Mouse (Mus musculus) T-cell, adult 2 months (primary cell): ENCODE measurements around the gene Kcns3.

Experiments
- DNase-seq: peaks from one replicate; pipeline ENCODE4 v3.0.0; 2022; ENCODE audit warnings: low spot score

Kcns3 gene

GRCm38 (mm10) chr12:11151015-11151414, at the start of gene Kcns3:
TSS of gene Kcns3 (minus strand) at chr12:11151056.
- DNase-seq, result no peak

DNA sequence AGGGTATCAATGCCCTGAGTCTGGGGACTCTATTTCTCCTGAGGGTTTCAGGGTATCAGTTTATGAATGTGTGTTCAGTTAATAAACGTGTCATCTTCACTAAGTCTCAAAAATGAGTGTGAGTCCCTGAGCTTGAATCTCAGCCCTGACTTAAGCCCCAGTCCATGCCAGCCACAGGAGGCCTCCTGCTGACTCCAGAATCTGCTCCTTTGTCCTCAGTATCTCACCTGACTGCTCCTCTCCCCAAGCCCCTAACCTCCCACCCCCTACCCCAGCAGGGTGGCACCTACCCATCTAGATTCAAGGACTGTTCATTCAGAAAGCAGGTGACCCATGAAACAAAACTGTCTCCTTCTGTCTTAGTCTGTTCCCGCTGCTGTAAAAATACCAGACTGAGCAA, 47.7 kb upstream of the Kcns3 start:
- DNase-seq, result no peak

- DNase-seq, result no peak
Measured at GRCm38 (mm10) chr12:11198026-11198425, 47.2 kb upstream of the Kcns3 start.

DNA sequence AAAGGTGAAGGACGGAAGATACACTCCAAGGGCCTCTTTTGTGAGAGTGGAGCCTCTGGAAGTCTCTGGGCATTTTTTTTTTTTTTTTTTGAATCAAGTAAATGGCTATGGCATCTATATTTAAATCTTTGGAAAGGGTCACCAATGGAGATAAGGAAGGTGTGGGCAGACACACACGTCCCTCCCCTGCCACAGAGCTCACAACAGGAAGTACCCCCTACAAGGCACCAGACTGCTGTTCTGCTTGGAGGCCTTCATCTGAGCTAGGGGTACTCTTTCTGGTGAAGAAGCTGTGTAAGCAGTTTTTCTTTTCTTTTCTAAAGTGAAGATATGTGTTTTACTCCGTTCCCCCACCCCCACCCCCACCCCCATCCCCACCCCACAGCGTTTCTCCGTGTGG, 46.0 kb upstream of the Kcns3 start:
- no peak for DNase-seq

- peak; percentile 83 for DNase-seq
Measured at GRCm38 (mm10) chr12:11196142-11196597, 45.3 kb upstream of the Kcns3 start.

- no peak for DNase-seq
Measured at GRCm38 (mm10) chr12:11195031-11195430, 44.2 kb upstream of the Kcns3 start.

- peak; percentile 59 for DNase-seq
Measured at GRCm38 (mm10) chr12:11178486-11179154, 27.8 kb upstream of the Kcns3 start.

GRCm38 (mm10) chr12:11177408-11178394, 26.8 kb upstream of the Kcns3 start:
- no peak for DNase-seq

DNA sequence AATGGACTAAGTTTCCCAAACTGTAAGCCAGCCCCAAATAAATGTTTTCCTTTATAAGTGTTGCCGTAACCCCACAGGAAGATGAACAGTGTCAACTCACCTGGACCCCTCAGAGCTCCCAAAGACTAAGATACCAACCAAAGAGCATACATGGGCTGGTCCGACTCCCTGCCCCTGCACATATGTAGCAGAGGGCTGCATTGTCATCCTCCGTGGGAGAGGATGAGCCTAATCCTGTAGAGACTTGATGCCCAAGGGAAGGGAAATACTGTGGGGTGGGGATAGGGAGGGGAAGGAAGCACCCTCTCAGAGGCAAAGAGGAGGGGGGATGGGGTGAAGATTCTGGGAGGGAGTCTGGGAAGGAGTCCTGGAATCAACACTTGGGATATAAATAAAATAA, 7.8 kb upstream of the Kcns3 start:
- DNase-seq, result no peak

DNA sequence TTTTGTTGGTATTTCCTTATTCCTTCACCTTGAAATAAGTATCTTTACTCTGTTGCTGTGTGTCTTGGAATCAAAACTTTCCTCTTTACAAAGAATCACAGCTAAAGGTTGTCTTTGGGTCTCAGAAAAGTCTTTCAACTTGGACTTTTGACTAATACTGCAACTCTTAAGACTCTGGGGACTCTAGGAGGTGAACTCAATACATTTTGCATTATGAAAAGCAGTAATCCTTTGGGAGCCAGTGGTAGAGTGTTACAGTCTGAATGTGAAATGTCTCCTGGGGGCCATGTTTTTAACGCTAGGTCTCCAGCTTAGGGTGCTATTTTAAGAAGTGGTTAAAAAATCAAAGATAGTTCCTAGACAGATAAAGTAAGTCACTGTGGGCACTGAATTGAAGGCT, 4.3 kb upstream of the Kcns3 start:
- DNase-seq, result no peak

GRCm38 (mm10) chr12:11153587-11153986, 2.7 kb upstream of the Kcns3 start:
- no peak for DNase-seq

- DNase-seq, result no peak
Measured at GRCm38 (mm10) chr12:11150192-11150935, 492 bp downstream of the Kcns3 start.

DNA sequence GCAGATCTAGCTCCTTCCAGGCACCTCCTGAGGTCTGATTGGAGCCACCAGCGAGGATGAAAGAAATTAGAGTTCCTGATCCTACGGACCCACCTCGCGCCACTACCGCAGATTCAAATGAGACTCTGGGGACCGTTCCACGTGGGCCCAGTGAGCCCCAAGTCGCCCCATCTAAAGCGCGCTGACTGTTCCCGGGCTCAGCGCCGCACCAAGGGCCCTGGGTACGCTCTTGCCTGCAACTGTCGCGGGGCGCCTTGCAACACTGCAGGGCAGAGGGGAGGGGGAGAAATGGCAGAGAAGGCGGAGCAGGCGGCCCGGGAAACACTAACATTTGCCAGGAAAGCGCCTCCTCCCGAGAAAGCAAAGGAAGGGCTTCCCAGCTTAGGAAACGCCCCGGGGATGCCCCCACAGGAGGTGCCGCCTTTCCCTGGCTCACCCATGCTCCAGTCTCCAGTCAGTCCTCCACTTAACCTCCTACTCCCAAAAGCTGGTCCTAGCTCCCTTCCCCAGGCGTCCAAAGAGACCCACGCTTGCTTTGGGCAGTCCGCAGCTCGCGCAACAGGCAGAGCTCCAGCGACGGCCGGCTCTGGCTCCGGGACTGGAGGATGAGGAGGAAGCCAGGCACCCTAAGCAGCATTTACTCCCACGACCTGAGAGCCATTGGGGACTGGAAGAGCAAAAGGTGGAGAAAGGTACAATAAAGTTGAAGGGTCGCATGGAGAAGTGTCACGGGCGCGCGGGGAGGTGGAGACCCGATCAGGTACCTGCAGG, 1.2 kb downstream of the Kcns3 start:
- no peak for DNase-seq

GRCm38 (mm10) chr12:11149121-11149420, 1.8 kb downstream of the Kcns3 start:
- no peak for DNase-seq

GRCm38 (mm10) chr12:11144894-11145293, 6.0 kb downstream of the Kcns3 start:
- DNase-seq, result no peak

DNA sequence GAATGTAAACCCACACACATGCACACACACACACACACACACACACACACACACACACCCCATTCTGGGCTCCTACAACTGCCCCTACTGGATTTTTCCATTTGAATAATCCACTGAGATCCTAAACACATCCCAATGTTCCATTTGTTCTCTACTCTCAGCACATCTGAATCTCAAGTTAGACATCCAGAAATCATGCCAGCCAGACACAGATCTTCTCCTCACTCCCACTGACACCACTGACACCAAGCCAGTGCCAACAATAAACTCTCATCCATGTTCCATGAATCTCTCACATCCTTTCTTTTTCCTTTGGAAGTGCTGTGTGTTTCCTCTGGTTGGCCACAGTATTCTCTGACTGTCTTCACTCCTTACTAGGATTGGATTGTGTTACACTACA, 18.4 kb downstream of the Kcns3 start:
- DNase-seq, result no peak

DNA sequence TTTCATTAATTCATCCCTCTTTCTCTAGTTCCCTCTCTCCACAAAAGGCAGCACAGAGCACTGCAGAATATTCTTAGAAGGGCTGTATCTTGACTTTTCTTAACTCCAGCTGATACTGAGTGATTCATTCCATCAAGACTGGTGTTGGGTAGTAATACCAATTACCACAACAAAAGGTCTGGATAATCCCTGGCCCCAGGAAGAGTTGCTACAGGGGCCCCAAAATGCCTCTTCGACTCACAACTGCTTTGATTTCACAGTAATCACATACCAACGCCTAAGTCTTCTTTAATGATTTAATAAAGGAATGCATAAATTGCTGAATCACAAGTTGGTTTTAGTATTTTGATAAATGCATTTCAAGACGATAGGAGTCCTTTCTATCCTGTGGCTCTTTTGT, 21.7 kb downstream of the Kcns3 start:
- no peak for DNase-seq

DNA sequence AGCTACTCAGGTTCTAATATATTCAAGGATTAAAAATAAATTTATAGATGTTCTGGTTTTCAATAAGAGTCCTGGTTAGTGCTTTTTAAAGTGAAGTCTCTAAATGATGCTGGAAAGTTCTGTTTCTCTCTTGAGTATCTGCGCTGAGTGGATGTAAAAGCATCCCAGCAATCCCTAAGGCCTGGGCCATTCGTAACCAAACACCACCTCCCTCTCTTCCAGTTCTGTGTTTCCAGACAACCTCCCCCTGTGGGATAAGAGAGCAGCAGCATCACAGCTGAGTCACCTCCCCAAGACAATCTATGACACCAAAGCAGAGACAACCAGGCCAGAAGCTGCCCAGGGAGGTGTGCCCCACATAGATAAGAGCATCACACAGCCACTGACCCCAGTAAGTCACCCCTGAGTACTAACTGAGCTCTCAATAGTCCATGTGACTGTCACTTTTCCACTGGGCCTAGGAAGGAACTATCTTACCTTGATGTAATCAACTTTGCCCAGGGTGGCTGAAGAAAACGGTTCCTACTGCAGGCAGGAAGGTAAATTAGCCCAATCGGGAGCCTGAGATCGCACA, 24.6 kb downstream of the Kcns3 start:
- no peak for DNase-seq

DNA sequence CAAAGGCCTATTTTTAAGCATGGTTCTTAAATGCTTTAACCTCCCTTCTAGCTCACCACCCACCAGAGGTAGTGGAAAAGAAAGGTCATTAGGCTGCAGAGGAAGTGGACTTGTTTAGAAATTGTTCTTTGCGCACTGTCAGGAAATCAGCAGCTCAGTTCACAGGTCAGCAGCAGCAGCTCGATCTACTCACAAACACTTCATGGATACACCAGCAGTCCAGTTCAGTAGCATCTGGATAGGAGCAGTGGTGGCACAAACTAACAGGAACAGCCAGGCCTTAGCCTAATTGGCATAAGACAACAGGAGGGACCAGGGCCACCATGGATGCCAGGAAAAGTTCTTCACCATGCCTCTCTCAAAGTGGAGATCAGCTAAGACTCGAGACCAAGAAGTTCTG, 49.3 kb downstream of the Kcns3 start:
- no peak for DNase-seq

DNA sequence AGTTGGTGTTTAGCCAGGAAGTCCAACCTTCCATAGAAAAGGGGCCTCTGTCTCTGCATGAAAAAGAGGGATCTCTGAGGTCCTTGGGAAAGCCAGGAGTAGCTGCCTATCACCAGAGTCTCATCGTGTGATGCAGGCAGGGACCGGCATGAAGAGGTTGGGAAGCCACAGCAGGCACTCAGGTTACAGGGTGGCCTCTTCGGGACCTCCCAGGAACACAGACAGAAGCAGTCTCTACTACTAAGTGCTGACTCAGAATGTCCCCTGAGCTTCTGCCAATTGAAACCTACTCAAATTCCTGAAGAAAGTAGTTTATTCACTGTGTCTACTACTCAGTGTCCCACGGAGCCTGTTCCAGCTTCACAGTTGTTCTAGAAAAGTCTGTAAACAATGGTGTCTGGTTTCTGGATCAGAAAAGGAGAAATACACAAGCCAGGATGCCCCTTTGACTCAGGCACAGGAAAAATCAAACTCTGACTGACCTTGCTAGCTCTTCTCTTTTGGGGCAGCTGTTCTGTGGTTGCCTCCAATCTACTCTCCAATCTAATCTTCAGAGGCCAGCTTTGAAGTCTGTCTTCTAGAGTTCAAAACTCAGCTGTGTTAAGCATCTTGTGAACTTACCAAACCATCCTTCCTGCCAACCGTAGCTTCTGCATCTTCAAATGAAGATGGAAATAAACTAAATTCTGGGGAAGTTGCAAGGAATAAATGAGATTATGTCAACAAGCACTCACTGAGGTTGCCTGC, 62.1 kb downstream of the Kcns3 start:
- no peak for DNase-seq

DNA sequence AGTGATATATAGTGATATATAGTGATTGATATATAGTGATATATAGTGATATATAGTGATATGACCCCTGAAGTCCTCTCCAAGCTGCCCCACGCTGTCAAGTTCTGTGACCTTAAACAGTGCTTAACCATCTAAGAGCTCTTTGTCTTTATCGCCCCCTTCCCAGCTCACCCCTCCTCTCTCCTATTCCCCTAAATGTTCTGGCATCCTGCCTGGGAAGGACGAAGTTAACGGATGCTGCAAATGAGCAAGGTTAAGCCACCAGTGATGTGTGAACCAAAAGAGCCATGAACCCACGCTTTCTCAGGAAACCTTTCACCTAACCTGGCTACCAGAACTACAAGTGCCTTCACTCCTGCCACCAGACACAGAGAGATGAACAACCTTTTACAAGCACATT, 64.0 kb downstream of the Kcns3 start:
- no peak for DNase-seq
